Mouse (Mus musculus) gastrocnemius, adult 2 months (tissue): ENCODE results near the gene Zmynd12. TPM values are rescaled to one million over a fixed set of nuclear protein-coding genes. Genes with fewer than 3 reads are reported as not detected.
A peak's percentile ranks its signal among the peaks of the same experiment; 100 is the strongest.

ENCODE experiments used
- DNase-seq: peaks from one replicate; pipeline ENCODE4 v3.0.0; 2022
- H3K27ac ChIP-seq: fragments of 200-600 bp; 2 replicates; pipeline ENCODE4 v1.8.1; 2022; ENCODE audit warnings: mild to moderate bottlenecking
- H3K4me3 ChIP-seq: fragments of 200-600 bp; 2 replicates; pipeline ENCODE4 v1.8.1; 2022; ENCODE audit warnings: mild to moderate bottlenecking, moderate library complexity
- CTCF ChIP-seq: fragments of 200-600 bp; IDR thresholded peaks from 2 replicates; pipeline ENCODE4 v1.8.1; 2022; ENCODE audit warnings: antibody characterized with exemption, mild to moderate bottlenecking, moderate library complexity
- intact Hi-C: fragments of 180-260 bp; cut with DNase I; formaldehyde crosslinking; loops from one replicate; pipeline ENCODE4 v1.15.1; 2025
- total RNA-seq, 2 experiments: library from RNA; stranded (reverse); gene quantifications; 2 replicates each; pipeline ENCODE4 v1.2.3; 2021

Gene Zmynd12
- total RNA-seq, 2 experiments from 2014 or later = not detected

GRCm38 (mm10) chr4:119492291-119492932, 69.8 kb downstream of the Zmynd12 start, which contains the start of gene Rimkla:
Rimkla (minus strand) TSS chr4:119492628.
- Histone ChIP-seq H3K27ac (no peak within 1 kb of the TSS; the same call in 1 of the 2 replicates), H3K4me3 (peak within 1 kb of the TSS; percentile 77)
- TF ChIP-seq CTCF = no peak
- intact Hi-C loops = no loop called here
- DNase-seq = peak; percentile 84

- Histone ChIP-seq H3K27ac (no peak overlapping the region), H3K4me3 (peak overlapping the region; percentile 77)
- intact Hi-C loops = no loop called here
- DNase-seq = no peak
- no peak for TF ChIP-seq CTCF
Observed at GRCm38 (mm10) chr4:119492933-119493327, 70.3 kb downstream of the Zmynd12 start.

GRCm38 (mm10) chr4:119498319-119498848, 75.8 kb downstream of the Zmynd12 start:
- no peak for DNase-seq
- intact Hi-C loops = no loop called here
- TF ChIP-seq CTCF = no peak
- Histone ChIP-seq H3K4me3 (no peak overlapping the region), H3K27ac (no peak overlapping the region)

- Histone ChIP-seq H3K27ac (no peak overlapping the region), H3K4me3 (no peak overlapping the region)
- TF ChIP-seq CTCF = no peak
- intact Hi-C loops = no loop called here
- DNase-seq = no peak
Observed at GRCm38 (mm10) chr4:119511591-119511990, 89.0 kb downstream of the Zmynd12 start.

- DNase-seq = peak; percentile 26
- intact Hi-C loops = no loop called here
- no peak for TF ChIP-seq CTCF
- Histone ChIP-seq H3K4me3 (no peak overlapping the region), H3K27ac (no peak overlapping the region)
Observed at GRCm38 (mm10) chr4:119512731-119513141, 90.1 kb downstream of the Zmynd12 start.

Other genes with a start within 250 kb of the Zmynd12 start
- 10 to 100 TPM; 16.8 to 26.4 TPM for gene Zfp691, start 248.6 kb upstream of the Zmynd12 start, total RNA-seq
- not detected for gene Ermap, start 232.8 kb upstream of the Zmynd12 start, total RNA-seq
- gene Svbp, start 227.5 kb upstream of the Zmynd12 start, total RNA-seq = 10 to 100 TPM in 1 of 2 experiments, 1 to 10 TPM in 1; 9.7 to 11.9 TPM
- gene Tmem269, start 204.6 kb upstream of the Zmynd12 start, total RNA-seq = not detected
- 10 to 100 TPM; 27.8 to 29.7 TPM for gene AU022252, start 190.1 kb upstream of the Zmynd12 start, total RNA-seq
- 10 to 100 TPM in 1 of 2 experiments, 1 to 10 TPM in 1; 9.6 to 12.7 TPM for gene P3h1, start 189.9 kb upstream of the Zmynd12 start, total RNA-seq
- gene Cldn19, start 167.4 kb upstream of the Zmynd12 start, total RNA-seq = 1 to 10 TPM in 1 of 2 experiments, under 1 TPM in 1; 0.86 to 1.1 TPM
- gene Ybx1, start 128.2 kb upstream of the Zmynd12 start, total RNA-seq = 100 to 1,000 TPM; 664 to 696 TPM
- gene Ppih, start 102.3 kb upstream of the Zmynd12 start, total RNA-seq = 1 to 10 TPM; 8.1 to 9.6 TPM
- gene Ccdc30, start 7.3 kb upstream of the Zmynd12 start, total RNA-seq = not detected
- gene Ppcs, start 394 bp upstream of the Zmynd12 start, total RNA-seq = 1 to 10 TPM; 4.0 to 5.0 TPM
- gene Rimkla, start 69.8 kb downstream of the Zmynd12 start, total RNA-seq = not detected
- gene Foxj3, start 114.2 kb downstream of the Zmynd12 start, total RNA-seq = 10 to 100 TPM; 29.9 to 36.4 TPM
- 1 to 10 TPM; 4.0 to 4.5 TPM for gene Frg2f1, start 116.7 kb downstream of the Zmynd12 start, total RNA-seq
- gene Guca2a, start 214.9 kb downstream of the Zmynd12 start, total RNA-seq = not detected
- not detected for gene Guca2b, start 236.1 kb downstream of the Zmynd12 start, total RNA-seq